Mouse (Mus musculus) embryo, embryonic 9.5 days (tissue): ENCODE results near the gene Dnajb4.
"Not testable (repeated sequence)": the region's sequence is repeated elsewhere in the genome, so short reads cannot be mapped to it uniquely, and the experiment has no call there.

ENCODE experiments used
- DNase-seq: peaks from one replicate; pipeline ENCODE4 v3.0.0-alpha.2; 2017; ENCODE audit errors: extremely low spot score

The Dnajb4 gene

GRCm38 (mm10) chr3:152147085-152147831 lies 62.8 kb downstream of the Dnajb4 start:
- no peak for DNase-seq

- DNase-seq = no peak
These were observed 64.9 kb downstream of the Dnajb4 start for GRCm38 (mm10) chr3:152145186-152145585.

GRCm38 (mm10) chr3:152142989-152143695 lies 67.0 kb downstream of the Dnajb4 start:
- no peak for DNase-seq

- no peak for DNase-seq
These were observed 68.0 kb downstream of the Dnajb4 start for GRCm38 (mm10) chr3:152142146-152142545.

GRCm38 (mm10) chr3:152139308-152139707 lies 70.8 kb downstream of the Dnajb4 start:
- DNase-seq = not testable (repeated sequence)

GRCm38 (mm10) chr3:152136106-152136505 lies 74.0 kb downstream of the Dnajb4 start:
- DNase-seq = not testable (repeated sequence)

GRCm38 (mm10) chr3:152133621-152134020 lies 76.5 kb downstream of the Dnajb4 start:
- no peak for DNase-seq

GRCm38 (mm10) chr3:152130963-152131362 lies 79.1 kb downstream of the Dnajb4 start:
- DNase-seq = no peak

- DNase-seq = not testable (repeated sequence)
These were observed 80.7 kb downstream of the Dnajb4 start for GRCm38 (mm10) chr3:152129426-152129825.

- no peak for DNase-seq
These were observed 81.5 kb downstream of the Dnajb4 start for GRCm38 (mm10) chr3:152128631-152129030.
